ENCODE assay signal across 10 mouse cellular contexts in the genomic region with DNA sequence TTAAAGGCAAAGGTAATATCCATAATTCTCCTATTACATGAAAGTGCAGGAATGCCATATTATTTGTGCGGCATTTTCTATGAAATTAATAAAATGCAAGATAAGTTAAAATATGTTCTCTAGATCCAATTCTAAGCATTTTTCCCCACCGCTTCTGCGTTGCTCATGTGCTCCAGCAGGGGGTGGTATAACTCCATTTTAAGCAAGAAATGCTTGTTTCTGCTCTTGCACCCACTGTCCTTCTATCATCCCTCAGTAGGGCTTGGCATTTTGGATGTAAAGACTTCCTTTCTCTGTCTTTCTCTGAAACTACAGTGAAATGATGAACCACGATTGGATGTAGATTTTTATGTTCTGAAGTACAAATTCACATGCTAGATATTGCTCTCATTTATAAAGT. TPM values are rescaled to one million over a fixed set of nuclear protein-coding genes. Genes with fewer than 3 reads are reported as not detected.
DNase-seq lines count a peak whose midpoint lies in the region; ATAC-seq and TF ChIP-seq lines count a peak whose summit lies in the region.
"Had no signal": no experiment of that assay in that cellular context is flagged by ENCODE, and none has a peak within 500 bp of the region (broad histone marks: within the 10 kb centered on the region; RNA-seq: fewer than 3 reads in every experiment).

No protein-coding gene starts in this region.

- no peak for DNase-seq in heart, adult 2 months
- DNase-seq in heart, postnatal 25 days (ENCODE audit: low spot score), result no peak
- peak; percentile 65 for DNase-seq in cerebellum, adult 9-11 months
- DNase-seq in layer of hippocampus, adult 8-10 months (ENCODE audit: low spot score in 2 of 2), result peak; percentile 52 to 83
- peak; percentile 92 for DNase-seq in midbrain, embryonic 11.5 days (ENCODE audit: low spot score, missing footprints)
- DNase-seq in spleen, adult 18-20 months, result no peak
- DNase-seq: liver, embryonic 13.5 days had no signal

- H3K4me1 ChIP-seq in heart, adult 2 months (ENCODE audit: control insufficient read depth, insufficient read depth, low read length), result no peaks in the 10 kb centered on the region
- peaks cover 3% of the 10 kb centered on the region; the same call in 1 of the 2 replicates for H3K4me1 ChIP-seq in E14TG2a.4 (replicated peaks; ENCODE audit: low read depth, low read length)
- no peaks in the 10 kb centered on the region for H3K4me1 ChIP-seq in midbrain, embryonic 11.5 days (ENCODE audit: control insufficient read depth, insufficient read depth, low read length)

- H3K36me3 ChIP-seq in heart, adult 2 months (ENCODE audit: control insufficient read depth, insufficient read depth, low read length), result no peaks in the 10 kb centered on the region
- H3K36me3 ChIP-seq in E14TG2a.4 (ENCODE audit: insufficient read depth, low read length), result no peaks in the 10 kb centered on the region
- H3K36me3 ChIP-seq in midbrain, embryonic 11.5 days (ENCODE audit: control insufficient read depth, insufficient read depth, low read length), result no peaks in the 10 kb centered on the region
- H3K36me3 ChIP-seq: G1E; liver, embryonic 13.5 days had no signal

- H3K79me2 ChIP-seq in heart, adult 2 months (replicated peaks; ENCODE audit: control insufficient read depth, insufficient read depth, low read length), result no peaks in the 10 kb centered on the region

- no peak for TF ChIP-seq POLR2A in heart, adult 2 months (IDR thresholded peaks at IDR 0.05; ENCODE audit: insufficient read depth, low read depth, low read length)

- WGBS in heart, adult 2 months, result 6% methylated on average over 4 of the region's 4 CpGs
- WGBS in midbrain, embryonic 11.5 days, result 7% methylated on average over 4 of the region's 4 CpGs

- H3K27me3 ChIP-seq in heart, adult 2 months (ENCODE audit: control insufficient read depth, insufficient read depth, low read length), result no peaks in the 10 kb centered on the region; the same call in 1 of the 2 replicates
- H3K27me3 ChIP-seq in E14TG2a.4 (ENCODE audit: insufficient read depth, low read length), result peaks cover 22% of the 10 kb centered on the region
- no peaks in the 10 kb centered on the region for H3K27me3 ChIP-seq in midbrain, embryonic 11.5 days (ENCODE audit: control insufficient read depth, insufficient read depth, low read length)

- no peak overlapping the region for H3K27ac ChIP-seq in heart, adult 2 months
- H3K27ac ChIP-seq in midbrain, embryonic 11.5 days (ENCODE audit: low read depth, low read length), result no peak overlapping the region; the same call in 1 of the 2 replicates
- H3K27ac ChIP-seq: liver, embryonic 13.5 days had no signal

- peak; percentile 85 for TF ChIP-seq CTCF in heart, adult 2 months (IDR thresholded peaks at IDR 0.05)
- peak; percentile 88 for TF ChIP-seq CTCF in E14TG2a.4 (conservative IDR thresholded peaks at IDR 0.05; ENCODE audit: low read length)

- peak; percentile 64 for ATAC-seq in frontal cortex, adult (ENCODE audit: low TSS enrichment)
- no peak for ATAC-seq in midbrain, embryonic 11.5 days (ENCODE audit: low FRiP score)

- no peak overlapping the region for H3K9ac ChIP-seq in heart, adult 2 months (ENCODE audit: low read depth, low read length)
- H3K9ac ChIP-seq in midbrain, embryonic 11.5 days (ENCODE audit: low read length), result no peak overlapping the region
- H3K9ac ChIP-seq: liver, embryonic 13.5 days had no signal

- H3K4me3 ChIP-seq in heart, adult 2 months, result no peak overlapping the region
- no peak overlapping the region for H3K4me3 ChIP-seq in E14TG2a.4 (replicated peaks; ENCODE audit: low read length)
- H3K4me3 ChIP-seq in midbrain, embryonic 11.5 days (ENCODE audit: low read depth, low read length), result peak overlapping the region; percentile 7; the same call in 1 of the 2 replicates
- H3K4me3 ChIP-seq: liver, embryonic 13.5 days had no signal

- intact Hi-C loops in heart, adult 2 months (cut with DNase I), result no loop called here
- intact Hi-C loops in heart, postnatal 25 days (cut with DNase I), result loop anchor here (1.0 kb wide), 1 partner anchor 82 kb away; no protein-coding TSS in a partner anchor

- TF ChIP-seq EP300 in heart, adult 2 months (IDR thresholded peaks at IDR 0.05; ENCODE audit: insufficient read depth, low read depth, low read length), result no peak

- no peaks in the 10 kb centered on the region for H3K9me3 ChIP-seq in E14TG2a.4 (ENCODE audit: low read length)
- no peaks in the 10 kb centered on the region for H3K9me3 ChIP-seq in midbrain, embryonic 11.5 days (ENCODE audit: control insufficient read depth, low read length)
- H3K9me3 ChIP-seq: liver, embryonic 13.5 days had no signal

- peak overlapping the region; percentile 74 for H3K4me2 ChIP-seq in midbrain, embryonic 11.5 days
- H3K4me2 ChIP-seq: liver, embryonic 13.5 days had no signal

RNA-seq across cellular contexts. Expression of a gene that starts 1.5 kb away (rescaled TPM):
- under 1 TPM; 0.05 to 0.09 TPM for total RNA-seq in heart, adult 2 months (2021)
- 0.02 and 0.18 TPM in 2 replicates for polyA plus RNA-seq in heart, adult 2 months (2012; rRNA removed)
- total RNA-seq in heart, postnatal 25 days (2021), result under 1 TPM; 0.08 to 0.11 TPM
- total RNA-seq in layer of hippocampus, adult 8-10 months (2022), result 10 to 100 TPM; 50.6 to 54.3 (median 52.7) TPM
- 3.5 and 3.7 TPM in 2 replicates for polyA plus RNA-seq in midbrain, embryonic 11.5 days (2014; fragmentation: Nextera tagmentation; extraction: Ambion mirVana)
- polyA plus RNA-seq: G1E had no signal

Comparison
In these comparisons a context has a peak if more than half of its experiments do, and no peak if none do; other contexts are left out.
1. DNase-seq: peak in cerebellum, adult 9-11 months (single experiment), layer of hippocampus, adult 8-10 months (2 of 2) and midbrain, embryonic 11.5 days (single experiment); none in heart, adult 2 months (0 of 2), heart, postnatal 25 days (single experiment) and spleen, adult 18-20 months (0 of 2).
2. RNA of a gene that starts 1.5 kb away (total RNA-seq): 50.6 to 54.3 TPM in layer of hippocampus, adult 8-10 months; 0.08 to 0.11 TPM in heart, postnatal 25 days and 0.05 to 0.09 TPM in heart, adult 2 months; every median in the first group is over 10 times any median in the second.